Mouse (Mus musculus): ENCODE results near the gene Arhgef10l. TPM values are rescaled to one million over a fixed set of nuclear protein-coding genes. Genes with fewer than 3 reads are reported as not detected.

Gene Arhgef10l
- polyA plus RNA-seq, 1 experiment from 2014 or later, result 15.0 TPM

GRCm38 (mm10) chr4:140598846-140599245 is 67.0 kb downstream of the Arhgef10l start:
- WGBS, result 82% methylated on average over 5 of the region's 5 CpGs

GRCm38 (mm10) chr4:140597928-140598327 is 67.9 kb downstream of the Arhgef10l start:
- DNase-seq (ENCODE audit: low spot score) (no peak), ATAC-seq (no peak)
- H3K4me2 ChIP-seq (ENCODE audit: low read length), result no peak overlapping the region
- no peak overlapping the region for H3K4me3 ChIP-seq (ENCODE audit: low read depth, low read length)
- H3K36me3 ChIP-seq (ENCODE audit: control insufficient read depth, insufficient read depth, low read length), result peaks cover 18% of the 10 kb centered on the region
- H3K9me3 ChIP-seq (replicated peaks; ENCODE audit: control insufficient read depth, low read length), result 0 out of 2 replicates have a peak, but pooled peaks cover 4% of the 10 kb centered on the region
- WGBS, result 94% methylated on average over 6 of the region's 6 CpGs
- no peak overlapping the region for H3K27ac ChIP-seq (ENCODE audit: low read depth, low read length)
- no peaks in the 10 kb centered on the region for H3K4me1 ChIP-seq (ENCODE audit: control insufficient read depth, insufficient read depth, low read length)
- no peaks in the 10 kb centered on the region for H3K27me3 ChIP-seq (replicated peaks; ENCODE audit: control insufficient read depth, insufficient read depth, low read length)
- H3K9ac ChIP-seq (ENCODE audit: low read length), result no peak overlapping the region

More at GRCm38 (mm10) chr4:140598846-140599245, 67.0 kb downstream of the Arhgef10l start:
- no peak for ATAC-seq
- Histone ChIP-seq H3K4me2 (ENCODE audit: low read length) (no peak overlapping the region), H3K36me3 (ENCODE audit: control insufficient read depth, insufficient read depth, low read length) (peaks cover 19% of the 10 kb centered on the region), H3K9ac (ENCODE audit: low read length) (no peak overlapping the region), H3K27ac (ENCODE audit: low read depth, low read length) (no peak overlapping the region), H3K4me1 (ENCODE audit: control insufficient read depth, insufficient read depth, low read length) (no peaks in the 10 kb centered on the region), H3K4me3 (ENCODE audit: low read depth, low read length) (no peak overlapping the region), H3K9me3 (replicated peaks; ENCODE audit: control insufficient read depth, low read length) (0 out of 2 replicates have a peak, but pooled peaks cover 4% of the 10 kb centered on the region), H3K27me3 (replicated peaks; ENCODE audit: control insufficient read depth, insufficient read depth, low read length) (no peaks in the 10 kb centered on the region)
- DNase-seq (ENCODE audit: low spot score), result no peak

- H3K9ac ChIP-seq (ENCODE audit: low read length), result no peak overlapping the region
- peaks cover 22% of the 10 kb centered on the region for H3K36me3 ChIP-seq (ENCODE audit: control insufficient read depth, insufficient read depth, low read length)
- H3K9me3 ChIP-seq (replicated peaks; ENCODE audit: control insufficient read depth, low read length), result 0 out of 2 replicates have a peak, but pooled peaks cover 4% of the 10 kb centered on the region
- WGBS, result 95% methylated on average over 5 of the region's 5 CpGs
- H3K27ac ChIP-seq (ENCODE audit: low read depth, low read length), result no peak overlapping the region
- no peak overlapping the region for H3K4me3 ChIP-seq (ENCODE audit: low read depth, low read length)
- H3K4me2 ChIP-seq (ENCODE audit: low read length), result no peak overlapping the region
- no peaks in the 10 kb centered on the region for H3K27me3 ChIP-seq (replicated peaks; ENCODE audit: control insufficient read depth, insufficient read depth, low read length)
- DNase-seq (ENCODE audit: low spot score) (no peak), ATAC-seq (no peak)
- H3K4me1 ChIP-seq (ENCODE audit: control insufficient read depth, insufficient read depth, low read length), result no peaks in the 10 kb centered on the region
These were observed 68.4 kb downstream of the Arhgef10l start for GRCm38 (mm10) chr4:140597378-140597777.

GRCm38 (mm10) chr4:140593771-140594505 is 71.9 kb downstream of the Arhgef10l start:
- H3K9me3 ChIP-seq (replicated peaks; ENCODE audit: control insufficient read depth, low read length), result 0 out of 2 replicates have a peak, but pooled peaks cover 4% of the 10 kb centered on the region
- H3K36me3 ChIP-seq (ENCODE audit: control insufficient read depth, insufficient read depth, low read length), result peaks cover 49% of the 10 kb centered on the region
- 89% methylated on average over 14 of the region's 14 CpGs for WGBS
- H3K4me2 ChIP-seq (ENCODE audit: low read length), result no peak overlapping the region
- ATAC-seq, result no peak
- H3K27ac ChIP-seq (ENCODE audit: low read depth, low read length), result no peak overlapping the region
- no peaks in the 10 kb centered on the region for H3K4me1 ChIP-seq (ENCODE audit: control insufficient read depth, insufficient read depth, low read length)
- no peaks in the 10 kb centered on the region for H3K27me3 ChIP-seq (replicated peaks; ENCODE audit: control insufficient read depth, insufficient read depth, low read length)
- no peak overlapping the region for H3K9ac ChIP-seq (ENCODE audit: low read length)
- no peak overlapping the region for H3K4me3 ChIP-seq (ENCODE audit: low read depth, low read length)
- no peak for DNase-seq (ENCODE audit: low spot score)

GRCm38 (mm10) chr4:140592990-140593770 is 72.6 kb downstream of the Arhgef10l start:
- WGBS, result 81% methylated on average over 16 of the region's 16 CpGs
- ATAC-seq (no peak), DNase-seq (ENCODE audit: low spot score) (no peak)
- H3K9me3 ChIP-seq (replicated peaks; ENCODE audit: control insufficient read depth, low read length), result 0 out of 2 replicates have a peak, but pooled peaks cover 4% of the 10 kb centered on the region
- no peak overlapping the region for H3K27ac ChIP-seq (ENCODE audit: low read depth, low read length)
- H3K4me3 ChIP-seq (ENCODE audit: low read depth, low read length), result no peak overlapping the region
- H3K27me3 ChIP-seq (replicated peaks; ENCODE audit: control insufficient read depth, insufficient read depth, low read length), result no peaks in the 10 kb centered on the region
- H3K4me1 ChIP-seq (ENCODE audit: control insufficient read depth, insufficient read depth, low read length), result no peaks in the 10 kb centered on the region
- H3K36me3 ChIP-seq (ENCODE audit: control insufficient read depth, insufficient read depth, low read length), result peaks cover 49% of the 10 kb centered on the region
- H3K4me2 ChIP-seq (ENCODE audit: low read length), result no peak overlapping the region
- no peak overlapping the region for H3K9ac ChIP-seq (ENCODE audit: low read length)

GRCm38 (mm10) chr4:140592217-140592759 is 73.5 kb downstream of the Arhgef10l start:
- DNase-seq (ENCODE audit: low spot score) (peak; percentile 90), ATAC-seq (peak; percentile 79)
- no peak overlapping the region for H3K4me2 ChIP-seq (ENCODE audit: low read length)
- H3K27me3 ChIP-seq (replicated peaks; ENCODE audit: control insufficient read depth, insufficient read depth, low read length), result no peaks in the 10 kb centered on the region
- no peak overlapping the region for H3K9ac ChIP-seq (ENCODE audit: low read length)
- H3K27ac ChIP-seq (ENCODE audit: low read depth, low read length), result no peak overlapping the region
- H3K4me1 ChIP-seq (ENCODE audit: control insufficient read depth, insufficient read depth, low read length), result no peaks in the 10 kb centered on the region
- 30% methylated on average over 11 of the region's 11 CpGs for WGBS
- 0 out of 2 replicates have a peak, but pooled peaks cover 4% of the 10 kb centered on the region for H3K9me3 ChIP-seq (replicated peaks; ENCODE audit: control insufficient read depth, low read length)
- H3K4me3 ChIP-seq (ENCODE audit: low read depth, low read length), result no peak overlapping the region
- peaks cover 44% of the 10 kb centered on the region for H3K36me3 ChIP-seq (ENCODE audit: control insufficient read depth, insufficient read depth, low read length)

- no peaks in the 10 kb centered on the region for H3K27me3 ChIP-seq (replicated peaks; ENCODE audit: control insufficient read depth, insufficient read depth, low read length)
- DNase-seq (ENCODE audit: low spot score), result no peak
- 87% methylated on average over 5 of the region's 5 CpGs for WGBS
- H3K9ac ChIP-seq (ENCODE audit: low read length), result no peak overlapping the region
- ATAC-seq, result no peak
- H3K4me2 ChIP-seq (ENCODE audit: low read length), result no peak overlapping the region
- H3K4me1 ChIP-seq (ENCODE audit: control insufficient read depth, insufficient read depth, low read length), result no peaks in the 10 kb centered on the region
- no peaks in the 10 kb centered on the region for H3K9me3 ChIP-seq (replicated peaks; ENCODE audit: control insufficient read depth, low read length)
- peaks cover 62% of the 10 kb centered on the region for H3K36me3 ChIP-seq (ENCODE audit: control insufficient read depth, insufficient read depth, low read length)
- H3K27ac ChIP-seq (ENCODE audit: low read depth, low read length), result no peak overlapping the region
- no peak overlapping the region for H3K4me3 ChIP-seq (ENCODE audit: low read depth, low read length)
These were observed 79.3 kb downstream of the Arhgef10l start for GRCm38 (mm10) chr4:140586478-140586877.

GRCm38 (mm10) chr4:140584240-140584639 is 81.6 kb downstream of the Arhgef10l start:
- no peak overlapping the region for H3K4me3 ChIP-seq (ENCODE audit: low read depth, low read length)
- no peak overlapping the region for H3K4me2 ChIP-seq (ENCODE audit: low read length)
- H3K9ac ChIP-seq (ENCODE audit: low read length), result no peak overlapping the region
- WGBS, result 80% methylated on average over 5 of the region's 5 CpGs
- ATAC-seq (no peak), DNase-seq (ENCODE audit: low spot score) (no peak)
- no peaks in the 10 kb centered on the region for H3K4me1 ChIP-seq (ENCODE audit: control insufficient read depth, insufficient read depth, low read length)
- H3K27me3 ChIP-seq (replicated peaks; ENCODE audit: control insufficient read depth, insufficient read depth, low read length), result no peaks in the 10 kb centered on the region
- no peak overlapping the region for H3K27ac ChIP-seq (ENCODE audit: low read depth, low read length)
- no peaks in the 10 kb centered on the region for H3K9me3 ChIP-seq (replicated peaks; ENCODE audit: control insufficient read depth, low read length)
- H3K36me3 ChIP-seq (ENCODE audit: control insufficient read depth, insufficient read depth, low read length), result peaks cover 62% of the 10 kb centered on the region
